Mouse (Mus musculus) testis, adult 2 months (tissue): ENCODE results near the gene Chst8.

Experiments used
- CTCF ChIP-seq: fragments of 200-500 bp; IDR thresholded peaks from 2 replicates; pipeline ENCODE4 v1.5.1; 2012; ENCODE audit warnings: low read depth, mild to moderate bottlenecking, inconsistent platforms, low read length, moderate library complexity; ENCODE audit not compliant: control insufficient read depth, insufficient read depth, insufficient replicate concordance
- POLR2A ChIP-seq: fragments of 200-500 bp; IDR thresholded peaks from 2 replicates; pipeline ENCODE4 v1.6.1; 2012; ENCODE audit warnings: low read depth, mild to moderate bottlenecking, inconsistent platforms, low read length, moderate library complexity; ENCODE audit not compliant: control insufficient read depth

- no peak for TF ChIP-seq CTCF
- TF ChIP-seq POLR2A = no peak
Measured at GRCm38 (mm10) chr7:34698221-34698620, 114.3 kb downstream of the Chst8 start.
